Mouse (Mus musculus): ENCODE data around the gene Gkap1. TPM values are rescaled to one million over a fixed set of nuclear protein-coding genes. Genes with fewer than 3 reads are reported as not detected.

Gkap1 gene
- polyA plus RNA-seq, 1 experiment from 2014 or later = 4.7 TPM

- Histone ChIP-seq H3K36me3 (replicated peaks) (no peaks in the 10 kb centered on the region), H3K9ac (no peak overlapping the region), H3K4me2 (no peak overlapping the region), H3K4me3 (replicated peaks) (no peak overlapping the region), H3K27me3 (no peaks in the 10 kb centered on the region), H3K9me3 (replicated peaks) (no peaks in the 10 kb centered on the region), H3K4me1 (replicated peaks) (no peaks in the 10 kb centered on the region), H3K27ac (replicated peaks) (no peak overlapping the region)
- 41% methylated on average over 5 of the region's 5 CpGs for WGBS (ENCODE audit: insufficient replicate concordance)
- no peak for ATAC-seq (ENCODE audit: insufficient read depth)
Measured at GRCm38 (mm10) chr13:58292811-58293210, 17.3 kb upstream of the Gkap1 start.

DNA sequence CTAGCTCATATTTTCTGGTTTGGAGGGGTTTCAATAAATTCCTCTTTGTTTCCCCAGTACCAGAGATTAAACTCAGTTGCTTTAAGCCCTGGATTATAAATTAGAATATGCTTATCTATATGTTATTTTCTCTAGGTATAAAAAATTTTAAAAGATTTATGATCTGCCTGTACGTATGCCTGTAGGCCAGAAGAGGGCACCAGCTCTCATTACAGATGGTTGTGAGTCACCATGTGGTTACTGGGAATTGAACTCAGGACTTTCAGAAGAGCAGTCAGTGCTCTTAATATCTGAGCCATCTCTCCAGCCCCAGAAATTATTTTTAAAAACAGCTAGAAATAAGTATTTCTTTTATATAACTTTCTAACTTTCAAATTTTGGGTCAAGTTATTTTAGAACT lies 13.8 kb upstream of the Gkap1 start:
- Histone ChIP-seq H3K36me3 (replicated peaks) (no peaks in the 10 kb centered on the region), H3K4me3 (replicated peaks) (no peak overlapping the region), H3K4me1 (replicated peaks) (no peaks in the 10 kb centered on the region), H3K27ac (replicated peaks) (no peak overlapping the region), H3K27me3 (no peaks in the 10 kb centered on the region), H3K4me2 (no peak overlapping the region), H3K9me3 (replicated peaks) (no peaks in the 10 kb centered on the region), H3K9ac (no peak overlapping the region)
- WGBS (ENCODE audit: insufficient replicate concordance) = 50% methylated on average over 1 of the region's 1 CpGs
- no peak for ATAC-seq (ENCODE audit: insufficient read depth)

DNA sequence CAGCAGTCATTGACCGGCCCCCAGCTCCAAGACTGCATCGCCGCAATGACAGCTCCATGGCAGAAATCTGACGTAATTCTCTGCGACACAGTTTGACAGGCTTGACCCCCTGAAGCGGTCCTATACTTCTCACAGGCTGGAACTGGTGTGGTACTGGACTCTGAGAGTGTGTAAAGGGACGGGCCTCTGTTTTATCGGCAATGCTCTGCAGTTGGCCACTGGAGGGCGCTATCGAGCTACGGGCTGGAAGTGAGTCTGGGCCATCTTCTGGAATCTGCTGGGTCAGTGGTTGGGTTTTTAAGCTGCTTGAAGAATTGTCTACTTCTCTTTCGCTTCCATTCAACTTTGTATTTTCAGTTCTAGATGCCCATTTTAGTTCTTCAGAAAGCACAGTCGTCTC lies 12.3 kb upstream of the Gkap1 start:
- no peaks in the 10 kb centered on the region for H3K27me3 ChIP-seq
- H3K9ac ChIP-seq = no peak overlapping the region
- no peak for ATAC-seq (ENCODE audit: insufficient read depth)
- H3K27ac ChIP-seq (replicated peaks) = no peak overlapping the region
- no peaks in the 10 kb centered on the region for H3K4me1 ChIP-seq (replicated peaks)
- no peak overlapping the region for H3K4me2 ChIP-seq
- H3K4me3 ChIP-seq (replicated peaks) = no peak overlapping the region
- no peaks in the 10 kb centered on the region for H3K9me3 ChIP-seq (replicated peaks)
- 12% methylated on average over 13 of the region's 13 CpGs for WGBS (ENCODE audit: insufficient replicate concordance)
- H3K36me3 ChIP-seq (replicated peaks) = no peaks in the 10 kb centered on the region

- ATAC-seq (ENCODE audit: insufficient read depth) = no peak
Measured at GRCm38 (mm10) chr13:58283466-58283865, 8.0 kb upstream of the Gkap1 start.

GRCm38 (mm10) chr13:58281936-58282335 lies 6.4 kb upstream of the Gkap1 start:
- Histone ChIP-seq H3K27me3 (peaks cover 22% of the 10 kb centered on the region), H3K4me1 (replicated peaks) (no peaks in the 10 kb centered on the region), H3K9ac (no peak overlapping the region), H3K36me3 (replicated peaks) (no peaks in the 10 kb centered on the region), H3K4me2 (no peak overlapping the region), H3K27ac (replicated peaks) (no peak overlapping the region), H3K9me3 (replicated peaks) (no peaks in the 10 kb centered on the region), H3K4me3 (replicated peaks) (no peak overlapping the region)
- WGBS (ENCODE audit: insufficient replicate concordance) = 39% methylated on average over 4 of the region's 4 CpGs
- no peak for ATAC-seq (ENCODE audit: insufficient read depth)

More at GRCm38 (mm10) chr13:58283466-58283865, 8.0 kb upstream of the Gkap1 start:
- H3K36me3 ChIP-seq (replicated peaks) = no peaks in the 10 kb centered on the region
- WGBS (ENCODE audit: insufficient replicate concordance) = 56% methylated on average over 4 of the region's 4 CpGs
- no peaks in the 10 kb centered on the region for H3K4me1 ChIP-seq (replicated peaks)
- H3K27me3 ChIP-seq = 0 out of 2 replicates have a peak, but pooled peaks cover 11% of the 10 kb centered on the region
- no peak overlapping the region for H3K27ac ChIP-seq (replicated peaks)
- H3K9me3 ChIP-seq (replicated peaks) = no peaks in the 10 kb centered on the region
- H3K4me2 ChIP-seq = no peak overlapping the region
- H3K4me3 ChIP-seq (replicated peaks) = no peak overlapping the region
- H3K9ac ChIP-seq = no peak overlapping the region

DNA sequence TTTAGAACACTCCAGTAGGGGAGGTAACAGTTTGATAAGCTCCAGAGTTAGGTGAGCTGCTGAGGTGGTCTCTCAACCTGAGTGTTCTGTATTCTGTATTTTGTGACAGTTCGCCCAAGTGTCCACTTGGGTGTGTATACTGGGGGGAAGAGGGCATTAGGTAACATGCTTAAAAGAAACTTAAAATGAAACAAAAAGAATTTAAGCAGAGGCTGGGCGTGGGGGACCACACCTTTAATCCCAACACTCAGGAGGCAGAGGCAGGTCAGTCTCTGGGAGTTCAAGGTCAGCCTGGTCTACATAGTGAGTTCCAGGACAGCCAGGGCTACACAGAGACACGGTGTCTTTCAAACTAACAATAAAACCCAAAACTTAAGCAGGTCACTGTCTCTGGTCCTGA lies 5.0 kb upstream of the Gkap1 start:
- 60% methylated on average over 3 of the region's 3 CpGs for WGBS (ENCODE audit: insufficient replicate concordance)
- Histone ChIP-seq H3K9ac (no peak overlapping the region), H3K4me3 (replicated peaks) (no peak overlapping the region), H3K4me1 (replicated peaks) (no peaks in the 10 kb centered on the region), H3K27ac (replicated peaks) (no peak overlapping the region), H3K9me3 (replicated peaks) (no peaks in the 10 kb centered on the region), H3K36me3 (replicated peaks) (no peaks in the 10 kb centered on the region), H3K4me2 (no peak overlapping the region), H3K27me3 (peaks cover 36% of the 10 kb centered on the region)
- ATAC-seq (ENCODE audit: insufficient read depth) = no peak

DNA sequence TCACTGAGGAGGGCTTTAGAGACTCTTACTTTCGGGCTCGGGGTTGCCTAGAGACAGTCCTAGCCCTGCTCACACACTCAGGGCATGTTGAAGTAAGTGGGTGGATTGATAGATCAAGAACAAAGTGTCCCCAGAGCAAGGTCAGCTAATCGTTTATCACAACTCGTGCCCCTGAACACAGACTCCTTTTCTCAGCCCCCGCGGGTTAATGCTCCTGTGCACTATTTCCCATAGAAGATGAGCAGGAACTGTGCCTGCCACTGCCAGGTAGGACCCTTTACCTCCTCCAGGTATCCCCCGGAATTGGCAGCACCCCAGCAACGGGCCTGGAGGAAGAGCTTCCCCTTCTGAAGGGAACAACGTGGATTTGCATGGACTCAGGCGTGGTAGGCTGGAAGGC lies 757 bp upstream of the Gkap1 start:
- no peak overlapping the region for H3K4me2 ChIP-seq
- no peak overlapping the region for H3K9ac ChIP-seq
- 66% methylated on average over 10 of the region's 10 CpGs for WGBS (ENCODE audit: insufficient replicate concordance)
- no peaks in the 10 kb centered on the region for H3K9me3 ChIP-seq (replicated peaks)
- peaks cover 78% of the 10 kb centered on the region for H3K27me3 ChIP-seq
- H3K27ac ChIP-seq (replicated peaks) = no peak overlapping the region
- peaks cover 17% of the 10 kb centered on the region for H3K4me1 ChIP-seq (replicated peaks)
- H3K4me3 ChIP-seq (replicated peaks) = no peak overlapping the region
- no peaks in the 10 kb centered on the region for H3K36me3 ChIP-seq (replicated peaks)
- ATAC-seq (ENCODE audit: insufficient read depth) = no peak

DNA sequence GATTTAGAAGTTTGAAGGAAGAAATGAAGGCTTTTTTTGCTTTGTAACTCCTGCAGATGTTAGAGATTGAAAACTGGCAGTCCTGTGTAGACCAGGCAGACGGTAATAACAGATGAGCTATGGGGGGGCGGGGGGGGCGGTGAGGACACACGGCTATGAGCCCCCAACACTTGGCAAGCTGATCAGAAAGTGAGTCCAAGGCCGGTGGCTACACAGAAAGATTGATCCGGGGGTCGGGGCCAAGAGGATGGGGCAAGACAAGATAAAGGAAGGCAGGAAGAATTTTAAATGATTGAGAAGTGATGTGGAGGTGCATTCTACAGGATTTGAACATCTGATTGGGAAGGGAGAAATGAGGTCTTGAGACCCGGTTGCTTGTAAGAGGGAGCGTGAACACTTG lies 423 bp downstream of the Gkap1 start:
- Histone ChIP-seq H3K9me3 (replicated peaks) (no peaks in the 10 kb centered on the region), H3K4me2 (peak overlapping the region; percentile 94), H3K36me3 (replicated peaks) (no peaks in the 10 kb centered on the region), H3K4me3 (replicated peaks) (peak overlapping the region; percentile 68), H3K4me1 (replicated peaks) (peaks cover 17% of the 10 kb centered on the region), H3K9ac (no peak overlapping the region), H3K27ac (replicated peaks) (no peak overlapping the region), H3K27me3 (peaks cover 86% of the 10 kb centered on the region)
- no peak for ATAC-seq (ENCODE audit: insufficient read depth)
- 27% methylated on average over 9 of the region's 9 CpGs for WGBS (ENCODE audit: insufficient replicate concordance)

DNA sequence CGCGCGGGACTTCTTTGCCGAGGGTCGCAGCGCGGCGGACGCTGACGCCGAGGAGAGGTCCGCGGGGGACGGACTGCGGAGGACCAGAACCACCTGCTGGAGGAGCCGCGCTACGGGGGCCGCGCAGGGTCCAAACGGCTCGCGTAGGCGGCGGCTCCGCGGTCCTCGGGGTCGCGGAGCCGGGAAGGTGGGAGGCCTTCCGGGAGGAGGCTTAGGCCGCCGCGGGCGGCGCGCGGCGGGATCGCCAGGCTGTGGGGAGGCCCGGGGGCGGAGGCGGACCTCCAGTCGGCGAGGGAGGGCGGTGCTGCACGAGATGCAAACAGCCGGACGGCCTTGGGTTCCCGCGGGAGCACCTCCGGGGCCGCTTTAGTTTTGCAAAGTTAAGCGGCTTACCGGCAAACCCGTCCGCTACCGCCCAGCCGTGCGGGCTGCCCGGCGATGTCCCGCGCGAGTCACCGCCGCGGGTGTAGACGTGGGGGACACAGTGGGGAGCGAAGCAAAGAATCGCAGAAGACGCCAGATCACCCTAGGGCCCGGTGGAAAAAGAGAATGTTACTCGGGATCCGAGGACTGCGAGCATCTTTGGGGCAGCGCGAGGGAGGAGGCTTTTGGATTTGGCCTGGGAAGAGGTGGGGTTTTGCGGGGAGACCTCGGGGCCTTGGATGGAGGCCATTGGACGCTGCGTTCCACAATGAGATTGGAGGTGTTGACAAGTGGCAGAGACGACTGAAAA lies 1.1 kb downstream of the Gkap1 start:
- H3K9me3 ChIP-seq (replicated peaks) = no peaks in the 10 kb centered on the region

GRCm38 (mm10) chr13:58273411-58274258 lies 1.9 kb downstream of the Gkap1 start:
- no peaks in the 10 kb centered on the region for H3K9me3 ChIP-seq (replicated peaks)
- peak overlapping the region; percentile 68 for H3K4me3 ChIP-seq (replicated peaks)
- H3K27me3 ChIP-seq = peaks cover 80% of the 10 kb centered on the region
- ATAC-seq (ENCODE audit: insufficient read depth) = peak; percentile 59
- WGBS (ENCODE audit: insufficient replicate concordance) = under 1% methylated on average over 107 of the region's 115 CpGs
- H3K4me1 ChIP-seq (replicated peaks) = peaks cover 17% of the 10 kb centered on the region
- H3K4me2 ChIP-seq = peak overlapping the region; percentile 94
- peak overlapping the region; percentile 57 for H3K9ac ChIP-seq
- no peaks in the 10 kb centered on the region for H3K36me3 ChIP-seq (replicated peaks)
- 0 out of 2 replicates have a peak overlapping the region, but pooled peaks have one; percentile 24 for H3K27ac ChIP-seq (replicated peaks)

More for the DNA sequence above, 1.1 kb downstream of the Gkap1 start:
- 0 out of 2 replicates have a peak overlapping the region, but pooled peaks have one; percentile 24 for H3K27ac ChIP-seq (replicated peaks)
- H3K36me3 ChIP-seq (replicated peaks) = no peaks in the 10 kb centered on the region
- peak overlapping the region; percentile 94 for H3K4me2 ChIP-seq
- H3K9ac ChIP-seq = peak overlapping the region; percentile 57
- ATAC-seq (ENCODE audit: insufficient read depth) = peak; percentile 69
- WGBS (ENCODE audit: insufficient replicate concordance) = under 1% methylated on average over 84 of the region's 84 CpGs
- H3K4me1 ChIP-seq (replicated peaks) = peaks cover 17% of the 10 kb centered on the region
- H3K4me3 ChIP-seq (replicated peaks) = peak overlapping the region; percentile 68
- peaks cover 85% of the 10 kb centered on the region for H3K27me3 ChIP-seq

GRCm38 (mm10) chr13:58266864-58267263 lies 8.6 kb downstream of the Gkap1 start:
- ATAC-seq (ENCODE audit: insufficient read depth) = no peak
- H3K27ac ChIP-seq (replicated peaks) = no peak overlapping the region
- 48% methylated on average over 3 of the region's 3 CpGs for WGBS (ENCODE audit: insufficient replicate concordance)
- H3K4me2 ChIP-seq = no peak overlapping the region
- H3K9ac ChIP-seq = no peak overlapping the region
- no peaks in the 10 kb centered on the region for H3K9me3 ChIP-seq (replicated peaks)
- no peak overlapping the region for H3K4me3 ChIP-seq (replicated peaks)
- H3K4me1 ChIP-seq (replicated peaks) = peaks cover 4% of the 10 kb centered on the region
- H3K36me3 ChIP-seq (replicated peaks) = no peaks in the 10 kb centered on the region
- peaks cover 18% of the 10 kb centered on the region for H3K27me3 ChIP-seq
